Mouse (Mus musculus): ENCODE results near the gene Mrtfb. TPM values are rescaled to one million over a fixed set of nuclear protein-coding genes. Genes with fewer than 3 reads are reported as not detected.

Gene Mrtfb
- total RNA-seq, 2 experiments from 2014 or later = 23.7 to 24.0 TPM

DNA sequence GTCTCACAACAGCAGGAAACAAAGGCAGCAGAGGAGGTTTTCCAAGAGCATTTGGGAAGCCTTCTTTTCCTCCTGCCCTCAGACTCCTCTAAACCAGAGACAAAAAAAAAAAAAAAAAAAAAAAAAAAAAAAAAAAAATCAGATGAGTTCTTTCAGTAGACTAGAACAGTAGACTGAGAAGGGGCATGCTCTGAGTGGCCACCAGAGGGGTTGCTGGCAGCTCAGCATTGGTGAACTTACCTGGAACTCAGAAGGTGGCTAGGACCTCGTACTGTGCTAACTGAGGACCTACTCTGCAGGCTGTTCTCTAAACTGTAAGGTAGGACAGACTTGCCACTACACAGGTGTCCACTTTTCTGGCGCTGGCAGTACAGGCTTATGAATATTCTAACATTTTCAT lies 179.3 kb downstream of the Mrtfb start:
- no peak for DNase-seq (ENCODE audit: low spot score)

- peak; percentile 95 for DNase-seq (ENCODE audit: low spot score)
These were observed 180.9 kb downstream of the Mrtfb start for GRCm38 (mm10) chr16:13437037-13437769.

DNA sequence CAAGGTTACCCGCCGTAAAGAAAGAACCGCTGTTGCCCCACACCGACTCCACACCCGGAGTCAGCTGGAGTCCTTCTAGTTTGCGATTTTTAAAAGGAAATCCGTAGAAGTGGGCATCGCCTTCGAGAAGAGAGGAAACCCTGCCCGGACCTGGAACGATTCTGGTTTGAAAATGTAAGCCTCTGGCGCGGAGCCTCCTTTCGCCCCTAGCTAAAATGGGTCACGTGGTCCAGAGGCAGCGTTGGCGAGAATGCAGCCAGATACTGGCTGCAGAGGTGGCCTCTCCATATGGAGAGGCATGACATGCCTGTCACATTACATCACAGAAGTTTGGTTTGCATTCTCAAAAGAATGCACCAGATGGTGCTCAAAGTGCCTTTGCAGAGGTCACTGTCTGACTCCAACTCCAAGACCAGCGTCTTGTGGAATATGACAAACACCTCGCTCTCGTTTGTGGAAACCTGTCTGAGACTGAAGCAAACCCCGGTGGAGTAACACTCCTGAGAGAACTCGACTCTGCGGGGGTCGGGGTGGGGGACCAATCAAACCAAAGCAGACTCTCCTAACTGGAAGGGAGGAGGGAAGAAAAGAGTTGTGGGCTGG lies 181.6 kb downstream of the Mrtfb start:
- DNase-seq (ENCODE audit: low spot score) = peak; percentile 42

DNA sequence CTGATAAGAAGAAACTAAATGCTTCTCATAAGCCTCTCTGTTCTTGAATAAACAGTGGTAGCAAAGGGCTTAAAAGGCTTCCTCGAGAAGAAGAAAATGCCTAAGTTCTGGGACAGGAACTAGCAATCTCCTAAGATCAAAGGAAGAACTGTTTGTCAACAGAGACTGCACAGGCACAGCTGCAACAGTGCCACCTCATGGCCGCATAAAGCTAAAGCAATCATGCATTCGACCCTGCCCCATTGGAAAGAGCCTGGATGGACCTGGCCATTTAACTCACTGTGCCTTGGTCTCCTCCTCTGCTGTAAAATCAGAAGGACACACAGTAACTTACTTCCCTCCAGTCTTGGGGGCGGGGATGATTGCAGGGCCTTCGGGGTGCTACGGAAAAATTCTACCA lies 184.2 kb downstream of the Mrtfb start:
- peak; percentile 41 for DNase-seq (ENCODE audit: low spot score)

DNA sequence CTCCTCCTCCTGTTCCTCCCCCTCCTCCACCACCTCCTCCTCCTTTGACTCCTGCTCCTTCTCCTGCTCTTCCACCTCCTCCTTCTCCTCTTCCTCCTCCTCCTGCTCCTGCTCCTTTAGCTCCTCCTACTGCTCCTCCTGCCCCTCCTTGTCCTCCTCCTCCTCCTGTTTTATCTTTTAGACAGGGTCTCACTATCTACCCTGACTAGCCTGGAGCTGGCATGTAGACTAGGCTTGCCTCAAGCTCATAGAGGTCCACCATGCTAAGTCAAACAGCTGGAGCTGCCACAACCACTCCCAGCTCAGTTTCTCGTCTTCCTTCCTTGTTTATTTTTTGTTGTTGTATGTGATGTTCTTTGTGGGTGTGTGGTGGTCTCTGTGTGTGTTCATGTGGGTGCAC lies 187.5 kb downstream of the Mrtfb start:
- DNase-seq (ENCODE audit: low spot score) = no peak

GRCm38 (mm10) chr16:13445461-13445860 lies 189.2 kb downstream of the Mrtfb start:
- DNase-seq (ENCODE audit: low spot score) = no peak

DNA sequence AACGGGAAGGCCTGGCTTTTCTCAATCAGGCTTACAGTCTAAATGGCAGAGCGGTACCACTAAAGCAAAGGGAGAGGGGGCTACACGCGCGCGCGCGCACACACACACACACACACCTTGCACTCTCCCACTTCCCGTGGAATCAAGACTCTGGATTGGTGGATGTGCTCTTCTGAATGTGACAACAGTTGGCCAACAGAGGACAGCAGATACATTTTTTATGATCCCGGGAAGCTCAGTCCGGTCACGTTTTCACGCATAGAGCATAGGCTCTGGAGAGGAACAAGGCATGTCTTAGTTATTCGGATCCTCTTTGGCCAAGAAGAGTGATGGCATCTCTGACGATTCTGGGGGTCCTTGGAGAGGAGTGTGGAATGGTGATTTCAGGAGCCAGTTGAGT lies 190.2 kb downstream of the Mrtfb start:
- no peak for DNase-seq (ENCODE audit: low spot score)

GRCm38 (mm10) chr16:13446971-13447283 lies 190.6 kb downstream of the Mrtfb start:
- no peak for DNase-seq (ENCODE audit: low spot score)

- DNase-seq (ENCODE audit: low spot score) = peak; percentile 40
These were observed 191.2 kb downstream of the Mrtfb start for GRCm38 (mm10) chr16:13447284-13448050.

DNA sequence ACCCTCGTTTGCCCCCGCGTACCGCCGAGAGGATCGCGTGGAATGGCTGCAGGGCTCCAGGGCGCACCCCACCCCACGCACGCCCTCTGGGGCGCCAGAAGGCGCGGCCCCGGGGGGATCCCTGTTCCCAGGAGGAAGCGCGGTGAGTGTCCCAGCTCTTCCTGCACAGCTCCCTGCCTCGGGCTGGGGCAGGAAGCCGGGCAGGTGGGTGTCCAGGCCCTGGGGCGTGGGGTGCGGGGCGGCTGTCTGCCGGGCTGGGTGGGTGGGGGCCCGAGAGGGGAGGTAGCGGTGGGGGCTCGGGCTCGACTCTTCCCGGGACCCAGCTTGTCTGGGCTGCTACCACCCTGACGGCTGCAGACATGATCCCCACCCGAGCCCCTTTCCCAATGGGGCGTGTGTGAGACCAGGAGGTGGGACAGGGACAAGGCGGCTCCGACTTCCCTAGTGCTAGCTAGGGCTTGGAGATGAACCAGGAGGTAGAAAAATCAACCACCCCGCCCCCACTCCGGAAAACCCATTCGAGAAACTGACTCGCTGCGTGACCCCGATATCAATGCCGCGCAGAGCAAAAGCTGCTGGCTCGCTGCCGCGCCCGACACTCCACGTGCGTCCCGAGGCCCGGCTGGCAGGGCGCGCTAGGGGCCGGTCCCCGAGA lies 191.9 kb downstream of the Mrtfb start:
- DNase-seq (ENCODE audit: low spot score) = peak; percentile 60

GRCm38 (mm10) chr16:13448706-13449090 lies 192.4 kb downstream of the Mrtfb start:
- DNase-seq (ENCODE audit: low spot score) = no peak

- no peak for DNase-seq (ENCODE audit: low spot score)
These were observed 193.2 kb downstream of the Mrtfb start for GRCm38 (mm10) chr16:13449491-13449890.

GRCm38 (mm10) chr16:13450831-13451230 lies 194.6 kb downstream of the Mrtfb start:
- DNase-seq (ENCODE audit: low spot score) = no peak

DNA sequence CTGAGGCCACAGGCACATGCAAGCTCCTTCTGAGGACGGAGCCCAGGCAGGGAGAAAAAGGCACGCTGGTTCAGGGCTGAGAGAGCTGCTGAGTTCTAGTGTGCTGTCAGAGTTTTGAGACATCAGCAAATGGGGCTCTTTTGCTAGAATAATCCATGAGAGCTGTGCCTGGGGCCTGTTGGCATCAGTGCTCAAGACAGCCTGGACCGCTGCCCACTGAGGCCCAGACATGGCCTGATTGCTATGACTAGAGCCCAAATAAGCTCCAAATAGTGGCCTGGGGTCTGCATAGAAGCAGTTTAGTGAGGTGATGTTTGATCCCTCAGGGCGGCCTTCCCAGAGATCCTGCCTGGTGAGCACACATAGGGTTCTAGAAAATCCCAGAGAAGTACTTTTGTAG lies 195.7 kb downstream of the Mrtfb start:
- DNase-seq (ENCODE audit: low spot score) = no peak

DNA sequence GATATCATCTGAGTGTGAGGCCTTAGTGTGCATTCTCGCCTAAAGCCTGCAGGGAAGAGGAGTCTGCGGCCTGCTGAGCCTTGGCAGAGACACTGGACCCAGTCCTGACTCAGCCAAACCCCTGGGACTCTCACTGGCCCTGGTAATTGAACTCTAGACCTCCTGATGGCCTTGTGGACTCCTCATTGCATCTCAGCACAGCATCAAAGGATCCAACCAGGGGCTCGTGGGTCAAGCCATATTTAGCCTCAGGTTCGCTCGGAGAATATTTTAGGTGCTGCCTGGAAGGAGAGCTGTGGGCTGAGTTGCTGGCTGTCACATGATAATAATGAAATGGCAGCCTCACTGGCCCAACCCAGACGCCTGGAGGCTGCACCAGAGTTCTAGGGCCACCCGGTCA lies 196.4 kb downstream of the Mrtfb start:
- DNase-seq (ENCODE audit: low spot score) = peak; percentile 73

- DNase-seq (ENCODE audit: low spot score) = no peak
These were observed 197.8 kb downstream of the Mrtfb start for GRCm38 (mm10) chr16:13454026-13454600.

- peak; percentile 86 for DNase-seq (ENCODE audit: low spot score)
These were observed 199.3 kb downstream of the Mrtfb start for GRCm38 (mm10) chr16:13455560-13455959.

- DNase-seq (ENCODE audit: low spot score) = no peak
These were observed 202.3 kb downstream of the Mrtfb start for GRCm38 (mm10) chr16:13458556-13458955.

DNA sequence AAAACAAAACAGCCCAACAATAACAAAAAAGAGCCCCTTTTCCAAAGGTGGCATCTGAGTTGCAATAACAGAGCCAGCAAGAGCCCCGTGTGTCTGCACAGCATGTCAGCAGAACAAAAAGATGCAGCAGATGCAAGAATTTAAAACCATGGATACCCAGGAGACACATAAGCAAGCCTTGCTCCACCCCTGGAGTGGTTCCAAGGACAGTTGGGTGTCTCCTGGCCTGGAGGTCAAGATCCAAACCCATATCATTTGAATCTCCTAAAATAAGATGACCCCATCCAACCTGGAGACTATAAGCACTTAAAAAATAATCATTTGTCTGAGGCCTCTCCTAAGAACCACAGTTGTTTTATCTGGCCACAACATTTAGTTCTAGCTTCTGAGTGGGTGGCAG lies 203.8 kb downstream of the Mrtfb start:
- DNase-seq (ENCODE audit: low spot score) = peak; percentile 64

DNA sequence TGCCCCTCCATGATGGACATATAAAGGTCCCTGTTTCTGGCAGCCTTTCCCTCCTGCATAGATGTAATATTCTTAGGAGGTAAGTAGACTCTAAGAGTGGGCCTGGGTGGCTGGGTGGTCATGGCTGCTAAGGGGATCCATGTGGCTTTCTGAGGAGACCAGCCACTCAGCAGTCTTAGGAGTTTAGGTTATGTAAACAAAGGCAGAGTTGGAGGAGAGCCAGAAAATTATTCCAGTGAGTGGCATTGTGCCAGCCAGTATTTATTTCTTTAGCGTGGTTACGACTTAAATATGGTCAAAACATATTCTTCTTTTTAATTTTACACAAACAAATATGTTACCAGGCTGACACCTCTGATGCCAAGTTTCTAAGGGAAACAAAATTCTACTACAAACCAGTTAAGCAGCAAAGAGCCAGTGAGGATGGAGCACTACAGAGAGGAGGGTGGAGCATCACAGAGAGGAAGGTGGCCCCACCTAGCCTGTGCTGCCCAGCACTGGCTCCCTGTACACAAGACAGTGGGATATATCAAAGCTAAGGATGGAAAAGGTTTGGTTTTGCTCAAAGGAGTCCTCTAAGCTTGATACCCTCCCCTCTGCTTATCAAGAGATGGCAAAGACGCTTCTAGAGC lies 204.6 kb downstream of the Mrtfb start:
- no peak for DNase-seq (ENCODE audit: low spot score)

GRCm38 (mm10) chr16:13464662-13465061 lies 208.4 kb downstream of the Mrtfb start:
- no peak for DNase-seq (ENCODE audit: low spot score)
